Mouse (Mus musculus) kidney, adult 2 months (tissue): ENCODE data around the gene Lmbr1.

ENCODE experiments used
- CTCF ChIP-seq: fragments of 200-500 bp; conservative IDR thresholded peaks from 2 replicates; pipeline ENCODE4 v1.5.1; 2011; ENCODE audit warnings: low read depth, mild to moderate bottlenecking, control low read depth, low read length, moderate library complexity, mixed read lengths; ENCODE audit not compliant: insufficient read depth, insufficient read length
- POLR2A ChIP-seq: fragments of 200-500 bp; IDR thresholded peaks from one replicate; pipeline ENCODE4 v1.6.1; 2011; ENCODE audit warnings: low read depth, low read length, control low read depth

- TF ChIP-seq CTCF, result peak; percentile 39; the same call in 1 of the 2 replicates
- TF ChIP-seq POLR2A, result no peak
Measured at GRCm38 (mm10) chr5:29270879-29271278, 107.3 kb downstream of the Lmbr1 start.
